Mouse (Mus musculus) embryonic facial prominence, embryonic 12.5 days (tissue): ENCODE measurements around the gene Ackr1. TPM values are rescaled to one million over a fixed set of nuclear protein-coding genes. Genes with fewer than 3 reads are reported as not detected.

Experiments
- ATAC-seq: fragments of 200-750 bp; cut with Nextera tagmentation; 2 replicates; pipeline ENCODE4 v1.8.0; 2017; ENCODE audit not compliant: insufficient number of reproducible peaks, insufficient read depth, low FRiP score, low TSS enrichment
- H3K27ac ChIP-seq: fragments of 300-500 bp; sonication (generic); 2 replicates; pipeline ENCODE4 v1.5.1; 2016; ENCODE audit warnings: mild to moderate bottlenecking
- H3K27me3 ChIP-seq: fragments of 300-500 bp; sonication (generic); 2 replicates; pipeline ENCODE4 v1.6.1; 2016; ENCODE audit warnings: mild to moderate bottlenecking, moderate library complexity
- H3K36me3 ChIP-seq: fragments of 300-500 bp; sonication (generic); 2 replicates; pipeline ENCODE4 v1.6.1; 2016; ENCODE audit warnings: mild to moderate bottlenecking
- H3K4me1 ChIP-seq: fragments of 300-500 bp; sonication (generic); 2 replicates; pipeline ENCODE4 v1.6.1; 2016
- H3K4me2 ChIP-seq: fragments of 300-500 bp; sonication (generic); replicated peaks from 2 replicates; pipeline ENCODE4 v1.6.1; 2016; ENCODE audit warnings: mild to moderate bottlenecking, moderate library complexity
- H3K4me3 ChIP-seq: fragments of 300-500 bp; sonication (generic); 2 replicates; pipeline ENCODE4 v1.5.1; 2016; ENCODE audit warnings: mild to moderate bottlenecking
- H3K9ac ChIP-seq: fragments of 300-500 bp; sonication (generic); 2 replicates; pipeline ENCODE4 v1.6.1; 2016; ENCODE audit warnings: mild to moderate bottlenecking, moderate library complexity
- H3K9me3 ChIP-seq: fragments of 300-500 bp; sonication (generic); 2 replicates; pipeline ENCODE4 v1.6.1; 2016; ENCODE audit warnings: mild to moderate bottlenecking, moderate library complexity
- whole genome bisulfite sequencing: fragments of 180-500 bp; shearing (Covaris S2); methylation state at CpG from one replicate; pipeline ENCODE4 v1.1.7; 2016; 5-methylcytosine and 5-hydroxymethylcytosine counted together
- polyA plus RNA-seq: library from polyadenylated mRNA; unstranded; fragments of >200 nt; fragmentation: Nextera tagmentation; extraction: Ambion mirVana; gene quantifications from 2 replicates; pipeline ENCODE4 v1.2.1, GENCODE M21; 2016

The Ackr1 gene
- polyA plus RNA-seq, result 1.8 and 3.1 TPM in 2 replicates

GRCm38 (mm10) chr1:173333312-173334253, at the start of gene Ackr1:
Gene Ackr1 (minus strand): TSS chr1:173333750.
- Histone ChIP-seq H3K9ac (no peak within 1 kb of the TSS), H3K36me3 (no peaks in the 10 kb centered on the region), H3K4me3 (no peak within 1 kb of the TSS), H3K4me1 (no peaks in the 10 kb centered on the region), H3K27me3 (no peaks in the 10 kb centered on the region), H3K4me2 (no peak within 1 kb of the TSS), H3K27ac (no peak within 1 kb of the TSS), H3K9me3 (no peaks in the 10 kb centered on the region)
- ATAC-seq, result no peak
- 68% methylated on average over 9 of the region's 9 CpGs for WGBS

- ATAC-seq, result no peak
- no peak overlapping the region for H3K4me2 ChIP-seq
- 90% methylated on average over 6 of the region's 6 CpGs for WGBS
- H3K4me3 ChIP-seq, result no peak overlapping the region
- no peaks in the 10 kb centered on the region for H3K4me1 ChIP-seq
- H3K27me3 ChIP-seq, result no peaks in the 10 kb centered on the region
- no peaks in the 10 kb centered on the region for H3K9me3 ChIP-seq
- H3K9ac ChIP-seq, result no peak overlapping the region
- no peak overlapping the region for H3K27ac ChIP-seq
- H3K36me3 ChIP-seq, result no peaks in the 10 kb centered on the region
These were observed 47.9 kb upstream of the Ackr1 start for GRCm38 (mm10) chr1:173381436-173381835.

- H3K36me3 ChIP-seq, result no peaks in the 10 kb centered on the region
- H3K4me3 ChIP-seq, result no peak overlapping the region
- no peak overlapping the region for H3K27ac ChIP-seq
- no peak overlapping the region for H3K4me2 ChIP-seq
- 31% methylated on average over 13 of the region's 13 CpGs for WGBS
- H3K9ac ChIP-seq, result no peak overlapping the region
- no peaks in the 10 kb centered on the region for H3K27me3 ChIP-seq
- H3K9me3 ChIP-seq, result no peaks in the 10 kb centered on the region
- ATAC-seq, result no peak
- H3K4me1 ChIP-seq, result no peaks in the 10 kb centered on the region
These were observed 44.0 kb upstream of the Ackr1 start for GRCm38 (mm10) chr1:173377380-173378112.

GRCm38 (mm10) chr1:173374020-173374419, 40.5 kb upstream of the Ackr1 start:
- Histone ChIP-seq H3K4me1 (no peaks in the 10 kb centered on the region), H3K36me3 (no peaks in the 10 kb centered on the region), H3K9me3 (no peaks in the 10 kb centered on the region), H3K27ac (no peak overlapping the region), H3K9ac (no peak overlapping the region), H3K27me3 (no peaks in the 10 kb centered on the region), H3K4me3 (no peak overlapping the region), H3K4me2 (no peak overlapping the region)
- ATAC-seq, result no peak
- 87% methylated on average over 7 of the region's 7 CpGs for WGBS

GRCm38 (mm10) chr1:173371586-173371985, 38.0 kb upstream of the Ackr1 start:
- Histone ChIP-seq H3K4me2 (no peak overlapping the region), H3K27me3 (peaks cover 16% of the 10 kb centered on the region), H3K36me3 (no peaks in the 10 kb centered on the region), H3K27ac (no peak overlapping the region), H3K9me3 (no peaks in the 10 kb centered on the region), H3K9ac (no peak overlapping the region), H3K4me1 (peaks cover 4% of the 10 kb centered on the region; the same call in 1 of the 2 replicates), H3K4me3 (no peak overlapping the region)
- ATAC-seq, result no peak
- WGBS, result 83% methylated on average over 6 of the region's 6 CpGs

- Histone ChIP-seq H3K4me1 (peaks cover 11% of the 10 kb centered on the region), H3K36me3 (no peaks in the 10 kb centered on the region), H3K9me3 (no peaks in the 10 kb centered on the region), H3K27ac (no peak overlapping the region), H3K4me3 (no peak overlapping the region), H3K9ac (no peak overlapping the region), H3K4me2 (no peak overlapping the region), H3K27me3 (peaks cover 25% of the 10 kb centered on the region)
- no peak for ATAC-seq
- WGBS, result 60% methylated on average over 6 of the region's 6 CpGs
These were observed 36.9 kb upstream of the Ackr1 start for GRCm38 (mm10) chr1:173370456-173370855.

GRCm38 (mm10) chr1:173369611-173370010, 36.1 kb upstream of the Ackr1 start:
- no peaks in the 10 kb centered on the region for H3K36me3 ChIP-seq
- ATAC-seq, result no peak
- no peak overlapping the region for H3K4me3 ChIP-seq
- H3K9ac ChIP-seq, result no peak overlapping the region
- H3K9me3 ChIP-seq, result no peaks in the 10 kb centered on the region
- H3K4me1 ChIP-seq, result peaks cover 11% of the 10 kb centered on the region
- no peak overlapping the region for H3K27ac ChIP-seq
- 76% methylated on average over 2 of the region's 2 CpGs for WGBS
- no peak overlapping the region for H3K4me2 ChIP-seq
- H3K27me3 ChIP-seq, result peaks cover 25% of the 10 kb centered on the region

- WGBS, result under 1% methylated on average over 40 of the region's 46 CpGs
- Histone ChIP-seq H3K36me3 (no peaks in the 10 kb centered on the region), H3K27me3 (peaks cover 25% of the 10 kb centered on the region), H3K4me2 (peak within 1 kb of the TSS; percentile 97), H3K27ac (no peak within 1 kb of the TSS), H3K4me3 (peak within 1 kb of the TSS; percentile 66), H3K9ac (peak within 1 kb of the TSS; percentile 62), H3K9me3 (no peaks in the 10 kb centered on the region), H3K4me1 (peaks cover 11% of the 10 kb centered on the region)
- peak; percentile 76 for ATAC-seq
These were observed 34.0 kb upstream of the Ackr1 start, which contains the start of gene Cadm3 for GRCm38 (mm10) chr1:173367356-173368046. Gene Cadm3 (minus strand): TSS chr1:173367695.

GRCm38 (mm10) chr1:173366701-173367355, 33.3 kb upstream of the Ackr1 start:
- Histone ChIP-seq H3K4me3 (peak overlapping the region; percentile 66), H3K27ac (no peak overlapping the region), H3K9ac (peak overlapping the region; percentile 62), H3K4me2 (peak overlapping the region; percentile 97), H3K4me1 (peaks cover 11% of the 10 kb centered on the region), H3K27me3 (peaks cover 25% of the 10 kb centered on the region), H3K36me3 (no peaks in the 10 kb centered on the region), H3K9me3 (no peaks in the 10 kb centered on the region)
- under 1% methylated on average over 31 of the region's 31 CpGs for WGBS
- peak; percentile 22; the same call in 1 of the 2 replicates for ATAC-seq

GRCm38 (mm10) chr1:173365970-173366409, 32.4 kb upstream of the Ackr1 start:
- peak overlapping the region; percentile 97 for H3K4me2 ChIP-seq
- H3K9ac ChIP-seq, result no peak overlapping the region
- H3K27ac ChIP-seq, result no peak overlapping the region
- H3K9me3 ChIP-seq, result no peaks in the 10 kb centered on the region
- peak; percentile 36; the same call in 1 of the 2 replicates for ATAC-seq
- H3K4me1 ChIP-seq, result peaks cover 11% of the 10 kb centered on the region
- no peaks in the 10 kb centered on the region for H3K36me3 ChIP-seq
- WGBS, result 3% methylated on average over 12 of the region's 13 CpGs
- peak overlapping the region; percentile 66 for H3K4me3 ChIP-seq
- H3K27me3 ChIP-seq, result peaks cover 25% of the 10 kb centered on the region
